Mouse (Mus musculus) neural tube, embryonic 14.5 days (tissue): ENCODE measurements around the gene Gm16451. TPM values are rescaled to one million over a fixed set of nuclear protein-coding genes. Genes with fewer than 3 reads are reported as not detected.
"Not testable (repeated sequence)": the region's sequence is repeated elsewhere in the genome, so short reads cannot be mapped to it uniquely, and the experiment has no call there.

ENCODE experiments used
- ATAC-seq: fragments of 200-750 bp; cut with Nextera tagmentation; 2 replicates; pipeline ENCODE4 v1.8.0; 2017; ENCODE audit warnings: low read depth, mild to moderate bottlenecking, moderate TSS enrichment, moderate library complexity
- H3K27ac ChIP-seq: fragments of 300-500 bp; sonication (generic); 2 replicates; pipeline ENCODE4 v1.5.1; 2014; ENCODE audit warnings: low read depth, mild to moderate bottlenecking, control low read depth, low read length, moderate library complexity, mixed read lengths
- H3K27me3 ChIP-seq: fragments of 300-500 bp; sonication (generic); 2 replicates; pipeline ENCODE4 v1.6.1; 2014; ENCODE audit warnings: low read length; ENCODE audit not compliant: control insufficient read depth, insufficient read depth
- H3K36me3 ChIP-seq: fragments of 300-500 bp; sonication (generic); 2 replicates; pipeline ENCODE4 v1.6.1; 2014; ENCODE audit warnings: low read length, mixed read lengths; ENCODE audit not compliant: control insufficient read depth, insufficient read depth
- H3K4me1 ChIP-seq: fragments of 300-500 bp; sonication (generic); 2 replicates; pipeline ENCODE4 v1.6.1; 2014; ENCODE audit warnings: low read length; ENCODE audit not compliant: control insufficient read depth, insufficient read depth
- H3K4me2 ChIP-seq: fragments of 300-500 bp; sonication (generic); 2 replicates; pipeline ENCODE4 v1.6.1; 2014; ENCODE audit warnings: mild to moderate bottlenecking, low read depth, low read length, control low read depth
- H3K4me3 ChIP-seq: fragments of 300-500 bp; sonication (generic); 2 replicates; pipeline ENCODE4 v1.5.1; 2014; ENCODE audit warnings: low read depth, low read length, control low read depth, mixed read lengths
- H3K9ac ChIP-seq: fragments of 300-500 bp; sonication (generic); replicated peaks from 2 replicates; pipeline ENCODE4 v1.6.1; 2014; ENCODE audit warnings: low read depth, mild to moderate bottlenecking, control low read depth, low read length, mixed read lengths
- H3K9me3 ChIP-seq: fragments of 300-500 bp; sonication (generic); 2 replicates; pipeline ENCODE4 v1.6.1; 2016; ENCODE audit warnings: low read length; ENCODE audit not compliant: control insufficient read depth
- WGBS: fragments of 180-500 bp; shearing (Covaris S2); extraction: QIAGEN DNeasy Blood & Tissue Kit; methylation state at CpG from one replicate; pipeline ENCODE4 v1.1.7; 2014; 5-methylcytosine and 5-hydroxymethylcytosine counted together
- polyA plus RNA-seq: library from polyadenylated mRNA; unstranded; fragments of >200 nt; fragmentation: Nextera tagmentation; extraction: Ambion mirVana; gene quantifications from 2 replicates; pipeline ENCODE4 v1.2.1, GENCODE M21; 2014

Gene Gm16451
- not detected in 2 replicates for polyA plus RNA-seq

DNA sequence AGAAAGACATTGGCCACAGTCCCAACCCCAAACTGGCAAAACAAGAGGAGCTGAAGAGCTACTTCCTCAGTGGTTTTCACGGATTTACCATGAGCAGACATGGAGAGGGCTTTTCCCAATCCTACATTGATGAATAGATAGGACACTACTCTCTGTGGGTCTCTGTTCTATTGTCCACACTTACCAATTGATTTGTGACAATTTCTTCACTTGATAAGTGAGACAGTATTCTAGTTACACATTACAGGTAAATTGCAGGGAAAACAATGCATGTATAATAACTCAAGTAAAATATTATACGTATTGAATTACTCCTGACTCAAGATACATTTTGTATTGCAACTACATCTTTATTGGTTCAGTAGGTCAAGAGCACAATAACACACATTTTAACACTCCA lies at the start of gene Gm16451:
Gene Gm16451 (minus strand): TSS at position 101 of the 400 bp plus-strand sequence.
- H3K4me3 ChIP-seq, H3K27ac ChIP-seq, H3K4me2 ChIP-seq, H3K36me3 ChIP-seq, H3K27me3 ChIP-seq, H3K4me1 ChIP-seq, H3K9me3 ChIP-seq, H3K9ac ChIP-seq, ATAC-seq: not testable (repeated sequence)
- no CpG with 5 or more reads among the region's 2 CpGs for WGBS

DNA sequence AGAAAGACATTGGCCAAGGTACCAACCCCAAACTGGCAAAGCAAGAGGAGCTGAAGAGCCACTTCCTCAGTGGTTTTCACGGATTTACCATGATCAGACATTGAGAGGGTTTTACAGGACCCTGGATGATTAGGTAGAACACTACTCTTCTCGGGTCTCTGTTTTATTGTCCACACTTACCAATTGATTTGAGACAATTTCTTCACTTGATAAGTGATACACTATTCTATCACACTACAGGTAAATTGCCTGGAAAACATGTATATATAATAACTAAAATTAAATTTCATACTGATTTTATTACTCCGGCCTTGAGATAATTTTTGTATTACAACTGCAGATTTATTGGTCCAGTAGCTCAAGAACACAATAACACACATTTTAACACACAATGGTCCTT lies 45.9 kb upstream of the Gm16451 start, which contains the start of gene Vmn1r142:
Gene Vmn1r142 (minus strand): TSS at position 101 of the 400 bp plus-strand sequence.
- not testable (repeated sequence) for H3K4me1 ChIP-seq, H3K27ac ChIP-seq, H3K9ac ChIP-seq, H3K4me2 ChIP-seq, H3K9me3 ChIP-seq, H3K4me3 ChIP-seq, H3K27me3 ChIP-seq, ATAC-seq, H3K36me3 ChIP-seq
- no CpG with 5 or more reads among the region's 3 CpGs for WGBS

DNA sequence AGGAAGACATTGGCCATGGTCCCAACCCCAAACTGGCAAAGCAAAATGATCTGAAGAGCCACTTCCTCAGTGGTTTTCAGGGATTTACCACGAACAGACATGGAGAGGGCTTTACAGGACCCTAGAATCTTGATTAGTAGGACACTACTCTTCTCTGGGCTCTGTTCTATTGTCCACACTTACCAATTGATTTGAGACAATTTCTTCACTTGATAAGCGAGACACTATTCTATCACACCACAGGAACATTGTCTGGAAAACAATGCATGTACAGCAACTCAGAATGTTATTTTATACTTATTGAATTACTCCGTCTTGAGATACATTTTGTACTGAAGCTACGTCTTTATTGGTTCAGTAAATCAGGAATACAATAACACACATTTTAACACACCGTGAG lies 16.6 kb upstream of the Gm16451 start, which contains the start of gene Gm10666:
Gene Gm10666 (minus strand): TSS at position 101 of the 400 bp plus-strand sequence.
- ATAC-seq, H3K9me3 ChIP-seq, H3K4me2 ChIP-seq, H3K27me3 ChIP-seq, H3K4me1 ChIP-seq, H3K9ac ChIP-seq, H3K27ac ChIP-seq, H3K4me3 ChIP-seq, H3K36me3 ChIP-seq: not testable (repeated sequence)
- no CpG with 5 or more reads among the region's 5 CpGs for WGBS

DNA sequence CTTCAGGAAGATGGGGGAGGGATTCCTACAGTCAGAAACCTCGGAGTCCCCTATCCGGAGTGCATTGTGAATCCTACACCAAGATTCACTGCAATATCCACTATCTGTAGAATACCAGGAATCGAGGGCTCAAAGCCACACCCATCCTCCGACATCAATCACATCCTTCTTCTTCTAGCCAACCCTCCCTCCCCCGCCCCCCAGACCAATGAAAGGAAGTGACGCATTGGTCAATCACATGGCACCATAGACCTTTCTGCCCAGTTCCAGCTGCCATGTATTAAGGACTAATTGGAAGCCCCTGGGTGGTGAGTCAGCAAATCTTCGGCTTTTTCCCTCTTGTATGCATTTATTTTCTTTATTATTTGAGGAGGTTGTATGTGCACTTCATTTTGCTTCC lies 49.3 kb downstream of the Gm16451 start, which contains the start of gene Vmn1r139:
Gene Vmn1r139 (plus strand): TSS at position 301 of the 400 bp plus-strand sequence.
- H3K36me3 ChIP-seq, H3K9ac ChIP-seq, H3K27me3 ChIP-seq, H3K9me3 ChIP-seq, H3K27ac ChIP-seq, H3K4me2 ChIP-seq, H3K4me3 ChIP-seq, H3K4me1 ChIP-seq, ATAC-seq: not testable (repeated sequence)
- no CpG with 5 or more reads among the region's 7 CpGs for WGBS

Other genes starting within 250 kb of the Gm16451 start
- not detected in 2 replicates for gene Gm5891, start 197.0 kb downstream of the Gm16451 start, polyA plus RNA-seq
- not detected in 2 replicates for gene Vmn1r137, start 123.7 kb downstream of the Gm16451 start, polyA plus RNA-seq
- not detected in 2 replicates for gene Vmn1r138, start 89.3 kb downstream of the Gm16451 start, polyA plus RNA-seq
- not detected in 2 replicates for gene Gm6176, start 61.9 kb downstream of the Gm16451 start, polyA plus RNA-seq
- gene Vmn1r139, start 49.2 kb downstream of the Gm16451 start, polyA plus RNA-seq: not detected in 2 replicates
- gene Gm10666, start 16.5 kb upstream of the Gm16451 start, polyA plus RNA-seq: not detected in 2 replicates
- not detected in 2 replicates for gene Vmn1r142, start 45.8 kb upstream of the Gm16451 start, polyA plus RNA-seq
- not detected in 2 replicates for gene Vmn1r143, start 71.1 kb upstream of the Gm16451 start, polyA plus RNA-seq
- gene Gm8653, start 83.0 kb upstream of the Gm16451 start, polyA plus RNA-seq: not detected in 2 replicates
- not detected in 2 replicates for gene Gm8453, start 111.2 kb upstream of the Gm16451 start, polyA plus RNA-seq
- not detected in 2 replicates for gene Gm4187, start 211.5 kb upstream of the Gm16451 start, polyA plus RNA-seq